Mouse (Mus musculus): Measurements from ENCODE around the gene Tmem127.
"Not testable (repeated sequence)": the region's sequence is repeated elsewhere in the genome, so short reads cannot be mapped to it uniquely, and the experiment has no call there.

Tmem127 gene

GRCm38 (mm10) chr2:127247592-127248333 lies at the start of gene Tmem127, which contains the start of gene Ciao1:
Gene Tmem127 (plus strand): TSS chr2:127247908.
Gene Ciao1 (minus strand): TSS chr2:127247816.
- DNase-seq = peak; percentile 99

- DNase-seq = peak; percentile 80
These were observed 42.8 kb upstream of the Tmem127 start for GRCm38 (mm10) chr2:127204932-127205331.

- not testable (repeated sequence) for DNase-seq
These were observed 41.8 kb upstream of the Tmem127 start for GRCm38 (mm10) chr2:127205936-127206335.

- no peak for DNase-seq
These were observed 40.8 kb upstream of the Tmem127 start for GRCm38 (mm10) chr2:127206916-127207315.

- peak; percentile 98 for DNase-seq
These were observed 39.9 kb upstream of the Tmem127 start, which contains the start of the genes 1810024B03Rik and Snrnp200 for GRCm38 (mm10) chr2:127207547-127208451. Gene 1810024B03Rik (minus strand): TSS chr2:127208280. Gene Snrnp200 (plus strand): TSS chr2:127208386.

- no peak for DNase-seq
These were observed 39.3 kb upstream of the Tmem127 start for GRCm38 (mm10) chr2:127208452-127208769.

- DNase-seq = no peak
These were observed 37.0 kb upstream of the Tmem127 start for GRCm38 (mm10) chr2:127210701-127211100.

- DNase-seq = no peak
These were observed 30.0 kb upstream of the Tmem127 start for GRCm38 (mm10) chr2:127217746-127218145.

GRCm38 (mm10) chr2:127225261-127225660 lies 22.4 kb upstream of the Tmem127 start:
- no peak for DNase-seq

- DNase-seq = no peak
These were observed 9.7 kb upstream of the Tmem127 start for GRCm38 (mm10) chr2:127237897-127238610.

- DNase-seq = no peak
These were observed 7.6 kb upstream of the Tmem127 start for GRCm38 (mm10) chr2:127240065-127240464.

GRCm38 (mm10) chr2:127248334-127249004 lies 761 bp downstream of the Tmem127 start:
- DNase-seq = peak; percentile 51

GRCm38 (mm10) chr2:127250291-127251008 lies 2.7 kb downstream of the Tmem127 start:
- no peak for DNase-seq

GRCm38 (mm10) chr2:127251457-127251856 lies 3.7 kb downstream of the Tmem127 start:
- DNase-seq = no peak

- no peak for DNase-seq
These were observed 4.3 kb downstream of the Tmem127 start for GRCm38 (mm10) chr2:127251880-127252527.

- no peak for DNase-seq
These were observed 5.1 kb downstream of the Tmem127 start for GRCm38 (mm10) chr2:127252787-127253186.

GRCm38 (mm10) chr2:127254604-127255134 lies 7.0 kb downstream of the Tmem127 start:
- DNase-seq = no peak

GRCm38 (mm10) chr2:127255294-127255693 lies 7.6 kb downstream of the Tmem127 start:
- DNase-seq = no peak

- DNase-seq = no peak
These were observed 11.6 kb downstream of the Tmem127 start for GRCm38 (mm10) chr2:127259340-127259739.

GRCm38 (mm10) chr2:127262480-127262879 lies 14.8 kb downstream of the Tmem127 start:
- no peak for DNase-seq

- no peak for DNase-seq
These were observed 20.1 kb downstream of the Tmem127 start for GRCm38 (mm10) chr2:127267854-127268253.

All from retina, postnatal 1 day (tissue).